Mouse (Mus musculus) macrophage (primary cell): ENCODE results near the gene Olfr874. TPM values are rescaled to one million over a fixed set of nuclear protein-coding genes. Genes with fewer than 3 reads are reported as not detected.

Experiments
- polyA plus RNA-seq: library from polyadenylated mRNA; stranded (reverse); fragments of 250-400 nt; gene quantifications from 3 replicates; pipeline ENCODE4 v1.2.4, GENCODE M21; 2018; ENCODE audit warnings: inconsistent platforms

Olfr874 gene
- polyA plus RNA-seq, 1 experiment from 2014 or later: not detected

Other genes starting within 250 kb of the Olfr874 start
- 0.17 to 0.22 TPM in 2 of 3 replicates, not detected in the other for gene Esam, start 217.0 kb upstream of the Olfr874 start, polyA plus RNA-seq
- not detected in 3 replicates for gene Vsig2, start 205.9 kb upstream of the Olfr874 start, polyA plus RNA-seq
- gene Nrgn, start 192.2 kb upstream of the Olfr874 start, polyA plus RNA-seq: 0.50 to 1.4 TPM (median 0.82 TPM) in 3 replicates
- 17.3 to 25.0 TPM (median 19.8 TPM) in 3 replicates for gene Siae, start 189.4 kb upstream of the Olfr874 start, polyA plus RNA-seq
- gene Spa17, start 131.4 kb upstream of the Olfr874 start, polyA plus RNA-seq: 0.82 to 3.2 TPM (median 1.1 TPM) in 3 replicates
- gene Tbrg1, start 87.8 kb upstream of the Olfr874 start, polyA plus RNA-seq: 27.0 to 40.4 TPM (median 32.6 TPM) in 3 replicates
- not detected in 3 replicates for gene Panx3, start 75.9 kb upstream of the Olfr874 start, polyA plus RNA-seq
- gene Olfr160, start 28.9 kb upstream of the Olfr874 start, polyA plus RNA-seq: not detected in 3 replicates
- not detected in 3 replicates for gene Olfr875, start 26.8 kb downstream of the Olfr874 start, polyA plus RNA-seq
- not detected in 3 replicates for gene Olfr876, start 57.9 kb downstream of the Olfr874 start, polyA plus RNA-seq
- not detected in 3 replicates for gene Olfr877, start 109.2 kb downstream of the Olfr874 start, polyA plus RNA-seq
- gene Olfr145, start 151.6 kb downstream of the Olfr874 start, polyA plus RNA-seq: not detected in 3 replicates
- gene Olfr878, start 172.7 kb downstream of the Olfr874 start, polyA plus RNA-seq: not detected in 3 replicates
- not detected in 3 replicates for gene Olfr881, start 246.7 kb downstream of the Olfr874 start, polyA plus RNA-seq